Comparison of ENCODE assay signal across 13 mouse cellular contexts in the genomic region with DNA sequence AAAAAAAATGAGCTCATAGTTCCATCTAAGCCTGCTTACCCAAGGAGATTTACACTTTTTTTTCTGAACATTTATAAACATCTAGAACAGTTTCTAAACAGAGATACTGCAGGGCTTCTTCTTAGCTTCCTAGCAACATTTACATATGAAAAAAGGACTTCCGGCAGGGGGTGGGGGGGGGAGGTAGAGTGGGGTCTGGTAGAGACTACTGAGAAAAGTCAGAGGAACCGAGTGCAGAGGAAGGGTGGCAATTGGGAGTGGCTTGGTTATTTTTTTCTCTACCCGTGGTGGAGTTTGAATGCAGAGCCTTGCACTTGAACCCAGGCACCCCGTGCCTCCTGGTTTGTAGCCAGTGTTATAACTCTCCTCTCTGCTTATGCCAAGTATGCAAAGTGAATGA. TPM values are rescaled to one million over a fixed set of nuclear protein-coding genes. Genes with fewer than 3 reads are reported as not detected.
A peak's percentile ranks its signal among the peaks of the same experiment; 100 is the strongest.
DNase-seq lines count a peak whose midpoint lies in the region; ATAC-seq and TF ChIP-seq lines count a peak whose summit lies in the region.
"Had no signal": no experiment of that assay in that cellular context is flagged by ENCODE, and none has a peak within 500 bp of the region (broad histone marks: within the 10 kb centered on the region; RNA-seq: fewer than 3 reads in every experiment).

No protein-coding gene starts in this region.

- peak; percentile 23 to 39 for DNase-seq in spleen, adult 2 months (ENCODE audit: low read depth in 1 of 2, low spot score in 2 of 2)
- no peak for DNase-seq in spleen, postnatal 10 days (ENCODE audit: low spot score in 2 of 2)
- DNase-seq in splenic B cell, adult 2 months (ENCODE audit: low read depth, low spot score) = peak; percentile 64
- no peak for DNase-seq in forebrain, embryonic 14.5 days (ENCODE audit: low spot score)
- no peak for DNase-seq in left cerebral cortex, postnatal 25 days (ENCODE audit: low spot score in 2 of 2)
- no peak for DNase-seq in kidney, postnatal 4 days
- DNase-seq in urinary bladder, postnatal 4 days (ENCODE audit: low spot score in 2 of 2) = no peak
- DNase-seq: cerebellum, adult 2 months; gastrocnemius, postnatal 36 days had no signal

- under 1% methylated on average over 4 of the region's 4 CpGs for WGBS in spleen, adult 2 months
- 7% methylated on average over 4 of the region's 4 CpGs for WGBS in forebrain, embryonic 14.5 days

- no peaks in the 10 kb centered on the region for H3K9me3 ChIP-seq in forebrain, embryonic 14.5 days (replicated peaks; ENCODE audit: control insufficient read depth, low read length)
- H3K9me3 ChIP-seq: forebrain, embryonic 12.5 days had no signal

- no peak for TF ChIP-seq CTCF in spleen, adult 2 months (IDR thresholded peaks at IDR 0.05; ENCODE audit: extremely low read depth, insufficient read depth, insufficient read length, insufficient replicate concordance)
- TF ChIP-seq CTCF in bone marrow macrophage, adult 2 months (IDR thresholded peaks at IDR 0.05; ENCODE audit: low read depth, low read length) = no peak

- no peak overlapping the region for H3K9ac ChIP-seq in forebrain, embryonic 14.5 days (ENCODE audit: low read length)
- H3K9ac ChIP-seq: forebrain, embryonic 12.5 days had no signal

- no peaks in the 10 kb centered on the region for H3K27me3 ChIP-seq in spleen, adult 2 months (ENCODE audit: control insufficient read depth, insufficient read depth, low read length)
- H3K27me3 ChIP-seq in splenic B cell, adult 2 months (ENCODE audit: control insufficient read depth, insufficient read depth, low read length, poor library complexity, severe bottlenecking) = no peaks in the 10 kb centered on the region
- H3K27me3 ChIP-seq in forebrain, embryonic 14.5 days (replicated peaks; ENCODE audit: control insufficient read depth, insufficient read depth, low read length) = no peaks in the 10 kb centered on the region
- H3K27me3 ChIP-seq: forebrain, embryonic 12.5 days had no signal

- no peak overlapping the region for H3K4me2 ChIP-seq in forebrain, embryonic 14.5 days (ENCODE audit: low read length)
- H3K4me2 ChIP-seq: forebrain, embryonic 12.5 days had no signal

- no peak for ATAC-seq in forebrain, embryonic 14.5 days

- intact Hi-C loops in left cerebral cortex, postnatal 25 days (cut with DNase I) = no loop called here

- H3K27ac ChIP-seq in spleen, adult 2 months (ENCODE audit: insufficient read depth, low read length) = peak overlapping the region; percentile 30
- H3K27ac ChIP-seq in bone marrow macrophage, adult 2 months (ENCODE audit: insufficient read depth, low read depth, low read length) = peak overlapping the region; percentile 97
- H3K27ac ChIP-seq in forebrain, embryonic 14.5 days (ENCODE audit: low read depth, low read length) = no peak overlapping the region
- H3K27ac ChIP-seq: forebrain, embryonic 12.5 days had no signal

- no peak overlapping the region for H3K4me3 ChIP-seq in spleen, adult 2 months (ENCODE audit: extremely low read depth, insufficient read depth, insufficient read length)
- peak overlapping the region; percentile 47 for H3K4me3 ChIP-seq in bone marrow macrophage, adult 2 months (ENCODE audit: insufficient read depth, low read length)
- H3K4me3 ChIP-seq in forebrain, embryonic 14.5 days (ENCODE audit: low read depth, low read length) = no peak overlapping the region
- H3K4me3 ChIP-seq: forebrain, embryonic 12.5 days had no signal

- TF ChIP-seq POLR2A in spleen, adult 2 months (IDR thresholded peaks at IDR 0.05; ENCODE audit: low read depth, low read length) = no peak
- no peak for TF ChIP-seq POLR2A in bone marrow macrophage, adult 2 months (IDR thresholded peaks at IDR 0.05; ENCODE audit: borderline replicate concordance, low read depth, low read length)

- peaks cover 15% of the 10 kb centered on the region for H3K4me1 ChIP-seq in spleen, adult 2 months (ENCODE audit: control insufficient read depth, insufficient read depth, insufficient read length)
- H3K4me1 ChIP-seq in bone marrow macrophage, adult 2 months (ENCODE audit: control insufficient read depth, insufficient read depth, low read length) = peaks cover 39% of the 10 kb centered on the region
- no peaks in the 10 kb centered on the region for H3K4me1 ChIP-seq in forebrain, embryonic 14.5 days (ENCODE audit: control insufficient read depth, insufficient read depth, low read length)
- H3K4me1 ChIP-seq: forebrain, embryonic 12.5 days had no signal

- no peaks in the 10 kb centered on the region for H3K36me3 ChIP-seq in spleen, adult 2 months (ENCODE audit: control insufficient read depth, insufficient read depth, low read length)
- H3K36me3 ChIP-seq in splenic B cell, adult 2 months (ENCODE audit: control insufficient read depth, insufficient read depth, low read length, poor library complexity, severe bottlenecking) = no peaks in the 10 kb centered on the region
- H3K36me3 ChIP-seq in forebrain, embryonic 14.5 days (ENCODE audit: control insufficient read depth, insufficient read depth, low read length) = no peaks in the 10 kb centered on the region
- H3K36me3 ChIP-seq: forebrain, embryonic 12.5 days had no signal

RNA-seq across cellular contexts. Expression of a gene that starts 19.7 kb away (rescaled TPM):
- polyA plus RNA-seq in spleen, adult 2 months (2012; rRNA removed) = 4.3 and 5.5 TPM in 2 replicates
- 90.6 and 98.9 TPM in 2 replicates for polyA plus RNA-seq in bone marrow macrophage, adult 2 months (2012; ENCODE audit: insufficient read depth, insufficient read length, missing spikeins)
- polyA plus RNA-seq in forebrain, embryonic 14.5 days (2014; fragmentation: Nextera tagmentation; extraction: Ambion mirVana) = 0.16 and 0.34 TPM in 2 replicates
- under 1 TPM; 0.41 to 0.46 TPM for total RNA-seq in left cerebral cortex, postnatal 25 days (2021)
- total RNA-seq: layer of hippocampus, postnatal 14 days; MEL had no signal
- polyA plus RNA-seq: forebrain, embryonic 12.5 days had no signal

RNA-seq across cellular contexts. Expression of a gene that starts 26.2 kb away (rescaled TPM):
- polyA plus RNA-seq in spleen, adult 2 months (2012; rRNA removed) = 8.6 and 9.0 TPM in 2 replicates
- 6.3 and 7.6 TPM in 2 replicates for polyA plus RNA-seq in bone marrow macrophage, adult 2 months (2012; ENCODE audit: insufficient read depth, insufficient read length, missing spikeins)
- polyA plus RNA-seq in forebrain, embryonic 14.5 days (2014; fragmentation: Nextera tagmentation; extraction: Ambion mirVana) = 23.5 and 37.8 TPM in 2 replicates
- 10 to 100 TPM in 1 of 2 experiments, 1 to 10 TPM in 1; 8.7 to 11.1 TPM for total RNA-seq in left cerebral cortex, postnatal 25 days (2021)

RNA-seq across cellular contexts. Expression of a gene that starts 44.4 kb away (rescaled TPM):
- polyA plus RNA-seq in spleen, adult 2 months (2012; rRNA removed) = 186 and 208 TPM in 2 replicates
- polyA plus RNA-seq in bone marrow macrophage, adult 2 months (2012; ENCODE audit: insufficient read depth, insufficient read length, missing spikeins) = 316 and 321 TPM in 2 replicates
- 40.4 and 53.3 TPM in 2 replicates for polyA plus RNA-seq in forebrain, embryonic 14.5 days (2014; fragmentation: Nextera tagmentation; extraction: Ambion mirVana)
- 10 to 100 TPM in 1 of 2 experiments, 1 to 10 TPM in 1; 10.0 to 10.8 TPM for total RNA-seq in left cerebral cortex, postnatal 25 days (2021)

Comparison
In these comparisons a context has a peak if more than half of its experiments do, and no peak if none do; other contexts are left out.
1. DNase-seq: peak in spleen, adult 2 months (2 of 2) and splenic B cell, adult 2 months (single experiment); none in spleen, postnatal 10 days (0 of 2), forebrain, embryonic 14.5 days (single experiment), left cerebral cortex, postnatal 25 days (0 of 2), kidney, postnatal 4 days (0 of 2) and urinary bladder, postnatal 4 days (0 of 2).
2. RNA of a gene that starts 19.7 kb away (polyA plus RNA-seq): 90.6 to 98.9 TPM in bone marrow macrophage, adult 2 months; 4.3 to 5.5 TPM in spleen, adult 2 months and 0.16 to 0.34 TPM in forebrain, embryonic 14.5 days; every median in the first group is over 10 times any median in the second.